Mouse (Mus musculus) liver, embryonic 12.5 days (tissue): ENCODE results near the gene Bcl7c. TPM values are rescaled to one million over a fixed set of nuclear protein-coding genes. Genes with fewer than 3 reads are reported as not detected.
"Not testable (repeated sequence)": the region's sequence is repeated elsewhere in the genome, so short reads cannot be mapped to it uniquely, and the experiment has no call there.

ENCODE experiments used
- ATAC-seq: fragments of 200-750 bp; cut with Nextera tagmentation; 2 replicates; pipeline ENCODE4 v1.8.0; 2017; ENCODE audit warnings: moderate number of reproducible peaks, mild to moderate bottlenecking, moderate library complexity
- H3K27ac ChIP-seq: fragments of 300-500 bp; sonication (generic); 2 replicates; pipeline ENCODE4 v1.5.1; 2016; ENCODE audit warnings: mild to moderate bottlenecking
- H3K27me3 ChIP-seq: fragments of 300-500 bp; sonication (generic); replicated peaks from 2 replicates; pipeline ENCODE4 v1.6.1; 2016; ENCODE audit warnings: mild to moderate bottlenecking, moderate library complexity
- H3K36me3 ChIP-seq: fragments of 300-500 bp; sonication (generic); 2 replicates; pipeline ENCODE4 v1.6.1; 2016; ENCODE audit warnings: mild to moderate bottlenecking, moderate library complexity
- H3K4me1 ChIP-seq: fragments of 300-500 bp; sonication (generic); 2 replicates; pipeline ENCODE4 v1.6.1; 2016
- H3K4me2 ChIP-seq: fragments of 300-500 bp; sonication (generic); 2 replicates; pipeline ENCODE4 v1.6.1; 2016; ENCODE audit warnings: mild to moderate bottlenecking, moderate library complexity
- H3K4me3 ChIP-seq: fragments of 300-500 bp; sonication (generic); 2 replicates; pipeline ENCODE4 v1.5.1; 2016; ENCODE audit warnings: mild to moderate bottlenecking, moderate library complexity
- H3K9ac ChIP-seq: fragments of 300-500 bp; sonication (generic); 2 replicates; pipeline ENCODE4 v1.6.1; 2016; ENCODE audit warnings: mild to moderate bottlenecking, moderate library complexity
- H3K9me3 ChIP-seq: fragments of 300-500 bp; sonication (generic); replicated peaks from 2 replicates; pipeline ENCODE4 v1.6.1; 2016; ENCODE audit warnings: mild to moderate bottlenecking, moderate library complexity
- WGBS: fragments of 180-500 bp; shearing (Covaris S2); methylation state at CpG from one replicate; pipeline ENCODE4 v1.1.7; 2016; ENCODE audit not compliant: insufficient replicate concordance; 5-methylcytosine and 5-hydroxymethylcytosine counted together
- polyA plus RNA-seq: library from polyadenylated mRNA; unstranded; fragments of >200 nt; fragmentation: Nextera tagmentation; extraction: Ambion mirVana; gene quantifications from 2 replicates; pipeline ENCODE4 v1.2.1, GENCODE M21; 2016

Bcl7c gene
- polyA plus RNA-seq, 1 experiment from 2014 or later: 40.6 TPM

- H3K4me3 ChIP-seq: peak overlapping the region; percentile 77
- H3K36me3 ChIP-seq: peaks cover 24% of the 10 kb centered on the region
- H3K27ac ChIP-seq: peak overlapping the region; percentile 86
- WGBS: under 1% methylated on average over 19 of the region's 19 CpGs
- H3K9ac ChIP-seq: peak overlapping the region; percentile 67
- peaks cover 32% of the 10 kb centered on the region for H3K4me1 ChIP-seq
- H3K4me2 ChIP-seq: peak overlapping the region; percentile 97
- ATAC-seq: peak; percentile 82
- no peaks in the 10 kb centered on the region for H3K27me3 ChIP-seq
- H3K9me3 ChIP-seq: no peaks in the 10 kb centered on the region
Observed at GRCm38 (mm10) chr7:127745251-127745651, 36.5 kb upstream of the Bcl7c start.

DNA sequence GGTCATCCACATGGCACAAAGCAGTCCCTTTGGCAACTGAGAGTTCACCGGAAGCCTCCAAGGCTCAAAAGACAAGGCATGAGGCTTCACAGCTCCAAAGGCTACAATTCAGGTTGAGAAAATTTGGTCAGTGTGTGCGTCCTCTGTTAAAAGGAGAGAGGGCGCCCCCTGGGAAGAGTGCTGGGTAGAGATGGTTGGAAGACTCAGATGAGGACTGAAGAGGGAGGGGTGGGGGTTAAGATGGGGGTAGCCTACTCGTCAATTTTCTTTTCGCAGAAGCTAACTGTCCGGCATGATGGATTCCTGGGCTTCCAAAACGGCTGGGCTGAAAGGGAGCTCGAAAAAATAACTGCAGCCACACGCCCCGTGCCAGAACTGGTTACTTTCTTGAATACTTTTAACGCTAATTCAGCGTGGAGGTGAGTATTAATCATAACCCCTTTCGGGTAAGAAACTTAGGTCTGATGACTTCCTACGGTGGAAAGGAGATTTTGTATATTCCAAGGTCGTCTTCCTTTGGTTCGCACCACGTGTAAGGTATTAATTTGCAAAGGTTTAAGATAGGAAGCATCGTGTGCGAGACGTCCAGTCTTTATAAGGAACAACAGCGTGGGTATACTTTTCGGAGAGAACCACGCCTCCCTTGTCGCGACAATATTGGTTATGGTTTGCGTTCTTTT lies 35.8 kb upstream of the Bcl7c start, which contains the start of gene Fbxl19:
Fbxl19 (plus strand) TSS at position 178 of the 680 bp plus-strand sequence.
- peak within 1 kb of the TSS; percentile 97 for H3K4me2 ChIP-seq
- no peaks in the 10 kb centered on the region for H3K27me3 ChIP-seq
- H3K36me3 ChIP-seq: peaks cover 16% of the 10 kb centered on the region
- H3K27ac ChIP-seq: peak within 1 kb of the TSS; percentile 86
- WGBS: under 1% methylated on average over 26 of the region's 26 CpGs
- H3K9me3 ChIP-seq: no peaks in the 10 kb centered on the region
- H3K4me1 ChIP-seq: peaks cover 32% of the 10 kb centered on the region
- peak within 1 kb of the TSS; percentile 67 for H3K9ac ChIP-seq
- H3K4me3 ChIP-seq: peak within 1 kb of the TSS; percentile 77
- ATAC-seq: no peak

DNA sequence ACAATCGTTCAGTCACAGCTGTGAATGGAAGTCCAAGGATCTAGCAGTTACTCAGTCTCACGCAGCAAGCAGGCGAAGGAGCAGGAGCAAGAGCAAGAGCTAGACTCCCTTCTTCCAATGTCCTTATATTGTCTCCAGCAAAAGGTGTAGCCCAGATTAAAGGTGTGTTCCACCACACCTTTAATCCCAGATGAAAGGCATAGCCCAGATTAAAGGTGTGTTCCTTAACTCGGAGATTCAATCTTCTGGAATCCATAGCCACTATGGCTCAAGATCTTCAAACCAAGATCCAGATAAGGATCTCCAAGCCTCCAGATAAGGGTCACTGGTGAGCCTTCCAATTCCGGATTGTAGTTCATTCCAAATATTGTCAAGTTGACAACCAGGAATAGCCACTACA lies 23.3 kb upstream of the Bcl7c start, which contains the start of gene Ctf2:
Ctf2 (minus strand) TSS at position 101 of the 400 bp plus-strand sequence.
- not testable (repeated sequence) for ATAC-seq

DNA sequence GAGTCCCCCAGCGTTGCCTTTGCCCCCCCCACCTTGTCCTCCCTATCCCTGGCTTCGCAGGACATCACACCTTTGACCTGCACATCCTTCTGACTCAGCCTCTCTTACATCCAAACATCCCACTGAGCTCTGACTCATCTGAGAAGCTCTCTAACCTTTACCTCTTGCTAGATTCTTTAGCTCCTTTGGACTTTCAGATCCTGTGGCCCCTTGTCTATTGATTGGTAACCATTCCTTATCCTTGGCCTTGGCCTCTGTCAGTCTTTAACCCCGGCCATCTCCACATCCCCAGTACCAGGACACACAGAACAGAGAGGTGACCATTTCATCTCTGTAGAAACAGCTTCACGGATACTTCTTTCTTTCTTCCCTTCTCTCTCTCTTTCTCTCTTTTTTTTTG lies 21.4 kb upstream of the Bcl7c start:
- 54% methylated on average over 4 of the region's 4 CpGs for WGBS
- Histone ChIP-seq H3K9ac (no peak overlapping the region), H3K36me3 (no peaks in the 10 kb centered on the region), H3K4me2 (no peak overlapping the region), H3K27me3 (0 out of 2 replicates have a peak, but pooled peaks cover 6% of the 10 kb centered on the region), H3K9me3 (no peaks in the 10 kb centered on the region), H3K4me1 (no peaks in the 10 kb centered on the region), H3K27ac (no peak overlapping the region), H3K4me3 (no peak overlapping the region)
- no peak for ATAC-seq

More for the DNA sequence above, 23.3 kb upstream of the Bcl7c start, which contains the start of gene Ctf2:
- not testable (repeated sequence) for H3K4me1 ChIP-seq, H3K27me3 ChIP-seq, H3K4me3 ChIP-seq, H3K9ac ChIP-seq, H3K9me3 ChIP-seq, H3K4me2 ChIP-seq, H3K36me3 ChIP-seq, H3K27ac ChIP-seq
- 88% methylated on average over 1 of the region's 5 CpGs for WGBS

DNA sequence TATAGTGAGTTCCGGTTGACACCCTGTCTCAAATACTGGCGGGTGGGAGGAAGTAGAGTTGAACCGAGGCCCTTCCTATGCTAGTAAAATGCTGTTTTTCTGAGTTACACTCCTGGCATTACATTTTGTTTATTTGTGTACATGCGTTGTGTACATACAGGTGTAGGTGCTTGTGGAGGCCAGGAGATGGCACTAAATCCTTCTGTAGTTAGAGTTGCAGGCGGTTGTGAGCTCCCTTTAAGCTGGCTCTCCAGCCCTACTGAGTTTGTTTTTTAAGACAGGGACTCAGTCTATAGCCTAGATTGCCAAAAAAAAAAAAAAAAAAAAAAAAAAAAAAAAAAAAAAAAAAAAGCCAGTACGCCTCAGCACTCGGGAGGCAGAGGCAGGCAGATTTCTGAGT lies 19.2 kb upstream of the Bcl7c start:
- 61% methylated on average over 7 of the region's 7 CpGs for WGBS
- Histone ChIP-seq H3K27ac (no peak overlapping the region), H3K4me1 (no peaks in the 10 kb centered on the region), H3K27me3 (0 out of 2 replicates have a peak, but pooled peaks cover 9% of the 10 kb centered on the region), H3K36me3 (no peaks in the 10 kb centered on the region), H3K9me3 (no peaks in the 10 kb centered on the region), H3K4me2 (no peak overlapping the region), H3K9ac (no peak overlapping the region), H3K4me3 (no peak overlapping the region)
- no peak for ATAC-seq

DNA sequence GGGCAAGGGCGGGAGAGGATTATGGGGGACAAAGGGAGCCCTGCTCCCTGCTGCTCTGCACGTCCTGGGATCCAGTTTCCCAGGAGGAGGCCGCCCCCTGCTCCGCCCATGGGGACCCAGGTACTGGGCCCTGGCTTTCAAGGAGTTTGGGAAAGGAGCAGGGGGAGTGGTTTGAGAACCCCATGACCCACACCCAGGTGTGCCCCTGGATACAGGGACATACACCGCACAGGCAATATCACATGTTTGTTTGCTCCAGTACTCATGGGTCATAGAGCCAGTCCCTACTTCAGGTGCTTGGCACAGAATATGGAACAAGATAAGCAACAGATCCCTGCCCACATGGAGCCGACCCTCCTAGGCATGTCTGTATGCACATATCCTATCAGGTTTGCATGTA lies 17.2 kb upstream of the Bcl7c start:
- Histone ChIP-seq H3K9ac (no peak overlapping the region), H3K4me2 (no peak overlapping the region), H3K9me3 (no peaks in the 10 kb centered on the region), H3K27ac (no peak overlapping the region), H3K4me1 (no peaks in the 10 kb centered on the region), H3K36me3 (no peaks in the 10 kb centered on the region), H3K4me3 (no peak overlapping the region), H3K27me3 (0 out of 2 replicates have a peak, but pooled peaks cover 10% of the 10 kb centered on the region)
- no peak for ATAC-seq
- 60% methylated on average over 6 of the region's 6 CpGs for WGBS

- ATAC-seq: no peak
- Histone ChIP-seq H3K27ac (no peak overlapping the region), H3K4me1 (no peaks in the 10 kb centered on the region), H3K9ac (no peak overlapping the region), H3K4me3 (no peak overlapping the region), H3K4me2 (no peak overlapping the region), H3K27me3 (0 out of 2 replicates have a peak, but pooled peaks cover 10% of the 10 kb centered on the region), H3K36me3 (no peaks in the 10 kb centered on the region), H3K9me3 (no peaks in the 10 kb centered on the region)
- WGBS: 47% methylated on average over 2 of the region's 2 CpGs
Observed at GRCm38 (mm10) chr7:127725490-127725889, 16.8 kb upstream of the Bcl7c start.

DNA sequence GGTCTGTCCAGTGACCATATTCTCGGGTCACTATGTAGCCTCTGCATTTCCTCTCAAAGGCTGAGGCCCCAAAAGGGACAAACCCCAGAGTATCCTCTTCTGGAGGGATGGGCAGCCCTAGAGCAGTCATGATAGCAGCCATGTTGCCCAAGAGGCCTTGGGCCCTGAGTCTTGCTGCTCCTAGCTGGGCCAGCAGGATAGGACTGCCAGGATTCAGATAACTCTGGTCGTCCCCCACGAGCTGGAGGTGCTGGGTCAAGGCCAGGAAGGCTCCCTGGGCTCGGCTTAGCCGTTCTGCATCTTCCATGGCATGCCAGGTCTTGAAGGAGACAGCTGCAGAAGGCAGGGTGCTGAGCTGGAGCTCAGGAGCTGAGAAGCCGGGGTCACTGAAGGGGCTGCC lies 10.5 kb upstream of the Bcl7c start:
- H3K9me3 ChIP-seq: no peaks in the 10 kb centered on the region
- H3K27ac ChIP-seq: no peak overlapping the region
- H3K27me3 ChIP-seq: peaks cover 30% of the 10 kb centered on the region
- no peak overlapping the region for H3K9ac ChIP-seq
- no peaks in the 10 kb centered on the region for H3K36me3 ChIP-seq
- ATAC-seq: no peak
- 71% methylated on average over 6 of the region's 6 CpGs for WGBS
- H3K4me1 ChIP-seq: peaks cover 9% of the 10 kb centered on the region
- no peak overlapping the region for H3K4me3 ChIP-seq
- H3K4me2 ChIP-seq: no peak overlapping the region

- Histone ChIP-seq H3K4me1 (peaks cover 10% of the 10 kb centered on the region), H3K9ac (no peak overlapping the region), H3K27me3 (peaks cover 30% of the 10 kb centered on the region), H3K27ac (no peak overlapping the region), H3K4me2 (no peak overlapping the region), H3K9me3 (no peaks in the 10 kb centered on the region), H3K4me3 (no peak overlapping the region), H3K36me3 (no peaks in the 10 kb centered on the region)
- WGBS: 67% methylated on average over 6 of the region's 6 CpGs
- no peak for ATAC-seq
Observed at GRCm38 (mm10) chr7:127718339-127718738, 9.6 kb upstream of the Bcl7c start.

DNA sequence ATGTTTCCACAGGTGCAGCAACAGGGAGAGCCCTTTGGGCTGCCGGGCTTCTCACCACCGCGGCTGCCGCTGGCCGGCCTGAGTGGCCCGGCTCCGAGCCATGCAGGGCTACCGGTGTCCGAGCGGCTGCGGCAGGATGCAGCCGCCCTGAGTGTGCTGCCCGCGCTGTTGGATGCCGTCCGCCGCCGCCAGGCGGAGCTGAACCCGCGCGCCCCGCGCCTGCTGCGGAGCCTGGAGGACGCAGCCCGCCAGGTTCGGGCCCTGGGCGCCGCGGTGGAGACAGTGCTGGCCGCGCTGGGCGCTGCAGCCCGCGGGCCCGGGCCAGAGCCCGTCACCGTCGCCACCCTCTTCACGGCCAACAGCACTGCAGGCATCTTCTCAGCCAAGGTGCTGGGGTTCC lies 8.3 kb upstream of the Bcl7c start:
- peak; percentile 67 for ATAC-seq
- peak overlapping the region; percentile 82 for H3K4me2 ChIP-seq
- under 1% methylated on average over 39 of the region's 41 CpGs for WGBS
- H3K9me3 ChIP-seq: no peaks in the 10 kb centered on the region
- peak overlapping the region; percentile 63 for H3K9ac ChIP-seq
- H3K4me3 ChIP-seq: peak overlapping the region; percentile 51
- H3K27me3 ChIP-seq: peaks cover 26% of the 10 kb centered on the region
- peaks cover 24% of the 10 kb centered on the region for H3K4me1 ChIP-seq
- H3K27ac ChIP-seq: no peak overlapping the region
- H3K36me3 ChIP-seq: no peaks in the 10 kb centered on the region

GRCm38 (mm10) chr7:127714816-127715215 lies 6.1 kb upstream of the Bcl7c start:
- no peak overlapping the region for H3K27ac ChIP-seq
- H3K9me3 ChIP-seq: no peaks in the 10 kb centered on the region
- no peak overlapping the region for H3K4me3 ChIP-seq
- no peak for ATAC-seq
- H3K4me2 ChIP-seq: no peak overlapping the region
- no peak overlapping the region for H3K9ac ChIP-seq
- H3K4me1 ChIP-seq: peaks cover 32% of the 10 kb centered on the region
- 70% methylated on average over 4 of the region's 4 CpGs for WGBS
- peaks cover 26% of the 10 kb centered on the region for H3K27me3 ChIP-seq
- no peaks in the 10 kb centered on the region for H3K36me3 ChIP-seq

DNA sequence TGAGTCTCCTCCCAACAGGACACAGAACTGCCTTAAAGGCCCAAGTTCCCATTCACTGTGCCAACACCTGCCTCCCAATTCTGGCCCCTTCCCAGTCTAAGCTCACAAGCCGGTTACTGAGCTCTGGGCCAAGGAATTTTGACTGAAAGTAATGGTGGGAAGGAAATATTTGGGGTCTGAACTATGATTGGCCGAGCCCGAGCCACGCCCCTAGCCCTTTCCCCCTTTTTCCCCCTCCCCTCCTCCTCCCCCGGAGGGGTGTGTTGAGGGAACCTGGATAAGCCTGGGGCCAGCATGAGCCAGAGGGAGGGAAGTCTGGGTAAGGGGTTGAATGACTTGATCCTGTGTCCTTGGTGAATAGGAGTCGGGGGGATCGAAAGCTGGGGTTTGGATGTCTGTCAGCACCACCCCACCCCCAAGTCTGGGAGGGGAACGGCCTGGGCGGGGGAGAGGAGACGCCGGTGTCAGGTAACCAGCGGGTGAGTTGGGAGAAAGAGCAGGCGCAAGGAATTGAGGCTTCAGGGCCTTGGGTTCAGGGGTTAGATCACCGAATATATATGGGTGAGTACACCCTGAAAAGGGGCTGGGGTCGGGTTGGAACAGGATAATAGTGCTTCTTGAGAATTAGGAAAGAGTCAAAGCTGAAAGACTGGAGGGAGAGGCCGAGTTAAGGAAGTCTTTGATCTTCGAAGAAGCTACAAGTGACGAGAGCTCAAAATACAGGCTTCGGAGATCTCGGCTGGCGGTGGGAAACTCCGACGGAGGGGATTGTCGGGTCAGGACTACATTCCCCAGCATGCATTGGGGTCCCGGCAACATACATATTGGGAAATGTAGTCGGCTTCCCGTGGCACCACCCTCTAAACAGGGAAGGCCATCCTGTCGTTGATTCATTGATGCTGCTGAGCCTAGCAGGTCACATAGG lies 4.0 kb upstream of the Bcl7c start, which contains the start of gene Ctf1:
Ctf1 (plus strand) TSS at position 276 of the 925 bp plus-strand sequence.
- Histone ChIP-seq H3K4me1 (peaks cover 48% of the 10 kb centered on the region), H3K9ac (peak within 1 kb of the TSS; percentile 58), H3K9me3 (no peaks in the 10 kb centered on the region), H3K4me3 (peak within 1 kb of the TSS; percentile 48), H3K36me3 (no peaks in the 10 kb centered on the region), H3K27ac (peak within 1 kb of the TSS; percentile 73), H3K4me2 (peak within 1 kb of the TSS; percentile 73), H3K27me3 (peaks cover 20% of the 10 kb centered on the region)
- no peak for ATAC-seq
- WGBS: 4% methylated on average over 28 of the region's 28 CpGs
